Mouse (Mus musculus) brain, embryonic 14.5 days (tissue): ENCODE measurements around the gene Thada.

Source experiments
- CTCF ChIP-seq: fragments of 200-500 bp; IDR thresholded peaks from 2 replicates; pipeline ENCODE4 v1.5.1; 2012; ENCODE audit warnings: inconsistent platforms, mild to moderate bottlenecking, moderate library complexity, borderline replicate concordance; ENCODE audit not compliant: insufficient read depth, insufficient read length; ENCODE audit errors: extremely low read depth
- POLR2A ChIP-seq: fragments of 200-500 bp; IDR thresholded peaks from 2 replicates; pipeline ENCODE4 v1.6.1; 2012; ENCODE audit warnings: mild to moderate bottlenecking, inconsistent platforms, borderline replicate concordance; ENCODE audit not compliant: poor library complexity, insufficient read depth, insufficient read length, severe bottlenecking; ENCODE audit errors: extremely low read depth

- TF ChIP-seq CTCF, result no peak
- TF ChIP-seq POLR2A, result no peak
Measured at GRCm38 (mm10) chr17:84161231-84161854, 304.7 kb downstream of the Thada start.
